Mouse (Mus musculus): ENCODE data around the gene Npff. TPM values are rescaled to one million over a fixed set of nuclear protein-coding genes. Genes with fewer than 3 reads are reported as not detected.
A peak's percentile ranks its signal among the peaks of the same experiment; 100 is the strongest.

The Npff gene
- polyA plus RNA-seq, 1 experiment from 2014 or later: 1.2 TPM

GRCm38 (mm10) chr15:102527936-102528335, 3.2 kb upstream of the Npff start:
- H3K9ac ChIP-seq (ENCODE audit: low read depth, low read length): no peak overlapping the region
- no peak for DNase-seq (ENCODE audit: low spot score)
- H3K9me3 ChIP-seq (ENCODE audit: control insufficient read depth, low read length): no peaks in the 10 kb centered on the region
- WGBS: 73% methylated on average over 3 of the region's 3 CpGs
- no peak overlapping the region for H3K27ac ChIP-seq (ENCODE audit: low read depth, low read length)
- H3K4me2 ChIP-seq: no peak overlapping the region
- no peaks in the 10 kb centered on the region for H3K27me3 ChIP-seq (replicated peaks; ENCODE audit: control insufficient read depth, insufficient read depth, low read length)
- no peak for ATAC-seq (replicated peaks; ENCODE audit: low FRiP score)
- H3K4me3 ChIP-seq (ENCODE audit: low read depth, low read length): no peak overlapping the region
- peaks cover 20% of the 10 kb centered on the region for H3K36me3 ChIP-seq (ENCODE audit: control insufficient read depth, insufficient read depth, low read length)
- no peaks in the 10 kb centered on the region for H3K4me1 ChIP-seq (replicated peaks; ENCODE audit: control insufficient read depth, insufficient read depth, low read length)

GRCm38 (mm10) chr15:102526111-102527002, 1.6 kb upstream of the Npff start:
- ATAC-seq (replicated peaks; ENCODE audit: low FRiP score) (no peak), DNase-seq (ENCODE audit: low spot score) (no peak)
- H3K27ac ChIP-seq (ENCODE audit: low read depth, low read length): no peak overlapping the region
- H3K9me3 ChIP-seq (ENCODE audit: control insufficient read depth, low read length): no peaks in the 10 kb centered on the region
- H3K4me2 ChIP-seq: no peak overlapping the region
- H3K27me3 ChIP-seq (replicated peaks; ENCODE audit: control insufficient read depth, insufficient read depth, low read length): no peaks in the 10 kb centered on the region
- H3K36me3 ChIP-seq (ENCODE audit: control insufficient read depth, insufficient read depth, low read length): peaks cover 17% of the 10 kb centered on the region
- no peak overlapping the region for H3K9ac ChIP-seq (ENCODE audit: low read depth, low read length)
- H3K4me1 ChIP-seq (replicated peaks; ENCODE audit: control insufficient read depth, insufficient read depth, low read length): peaks cover 3% of the 10 kb centered on the region; the same call in 1 of the 2 replicates
- 90% methylated on average over 6 of the region's 6 CpGs for WGBS
- H3K4me3 ChIP-seq (ENCODE audit: low read depth, low read length): no peak overlapping the region

- Histone ChIP-seq H3K4me3 (ENCODE audit: low read depth, low read length) (no peak overlapping the region), H3K36me3 (ENCODE audit: control insufficient read depth, insufficient read depth, low read length) (peaks cover 14% of the 10 kb centered on the region; the same call in 1 of the 2 replicates), H3K27ac (ENCODE audit: low read depth, low read length) (no peak overlapping the region), H3K4me1 (replicated peaks; ENCODE audit: control insufficient read depth, insufficient read depth, low read length) (peaks cover 18% of the 10 kb centered on the region), H3K4me2 (no peak overlapping the region), H3K9me3 (ENCODE audit: control insufficient read depth, low read length) (no peaks in the 10 kb centered on the region), H3K9ac (ENCODE audit: low read depth, low read length) (no peak overlapping the region), H3K27me3 (replicated peaks; ENCODE audit: control insufficient read depth, insufficient read depth, low read length) (no peaks in the 10 kb centered on the region)
- DNase-seq (ENCODE audit: low spot score) (no peak), ATAC-seq (replicated peaks; ENCODE audit: low FRiP score) (no peak)
- 80% methylated on average over 4 of the region's 4 CpGs for WGBS
These were observed 3.3 kb downstream of the Npff start for GRCm38 (mm10) chr15:102521480-102521879.

- DNase-seq (ENCODE audit: low spot score) (no peak), ATAC-seq (replicated peaks; ENCODE audit: low FRiP score) (no peak)
- Histone ChIP-seq H3K36me3 (ENCODE audit: control insufficient read depth, insufficient read depth, low read length) (peaks cover 14% of the 10 kb centered on the region; the same call in 1 of the 2 replicates), H3K4me3 (ENCODE audit: low read depth, low read length) (peak overlapping the region; percentile 77; the same call in 1 of the 2 replicates), H3K4me1 (replicated peaks; ENCODE audit: control insufficient read depth, insufficient read depth, low read length) (peaks cover 28% of the 10 kb centered on the region), H3K9ac (ENCODE audit: low read depth, low read length) (peak overlapping the region; percentile 50), H3K9me3 (ENCODE audit: control insufficient read depth, low read length) (no peaks in the 10 kb centered on the region), H3K4me2 (peak overlapping the region; percentile 96), H3K27me3 (replicated peaks; ENCODE audit: control insufficient read depth, insufficient read depth, low read length) (no peaks in the 10 kb centered on the region), H3K27ac (ENCODE audit: low read depth, low read length) (no peak overlapping the region)
- WGBS: 42% methylated on average over 4 of the region's 4 CpGs
These were observed 4.3 kb downstream of the Npff start for GRCm38 (mm10) chr15:102520416-102520815.

- DNase-seq (ENCODE audit: low spot score) (no peak), ATAC-seq (replicated peaks; ENCODE audit: low FRiP score) (no peak)
- Histone ChIP-seq H3K4me3 (ENCODE audit: low read depth, low read length) (peak overlapping the region; percentile 77), H3K27ac (ENCODE audit: low read depth, low read length) (0 out of 2 replicates have a peak overlapping the region, but pooled peaks have one; percentile 98), H3K9ac (ENCODE audit: low read depth, low read length) (peak overlapping the region; percentile 94), H3K27me3 (replicated peaks; ENCODE audit: control insufficient read depth, insufficient read depth, low read length) (no peaks in the 10 kb centered on the region), H3K9me3 (ENCODE audit: control insufficient read depth, low read length) (no peaks in the 10 kb centered on the region), H3K4me2 (peak overlapping the region; percentile 96), H3K36me3 (ENCODE audit: control insufficient read depth, insufficient read depth, low read length) (peaks cover 14% of the 10 kb centered on the region; the same call in 1 of the 2 replicates), H3K4me1 (replicated peaks; ENCODE audit: control insufficient read depth, insufficient read depth, low read length) (peaks cover 28% of the 10 kb centered on the region)
- WGBS: 44% methylated on average over 17 of the region's 17 CpGs
These were observed 5.3 kb downstream of the Npff start for GRCm38 (mm10) chr15:102519211-102520141.

- Histone ChIP-seq H3K4me2 (peak overlapping the region; percentile 96), H3K9ac (ENCODE audit: low read depth, low read length) (peak overlapping the region; percentile 94), H3K36me3 (ENCODE audit: control insufficient read depth, insufficient read depth, low read length) (peaks cover 10% of the 10 kb centered on the region; the same call in 1 of the 2 replicates), H3K27me3 (replicated peaks; ENCODE audit: control insufficient read depth, insufficient read depth, low read length) (no peaks in the 10 kb centered on the region), H3K4me3 (ENCODE audit: low read depth, low read length) (peak overlapping the region; percentile 77), H3K27ac (ENCODE audit: low read depth, low read length) (peak overlapping the region; percentile 98), H3K9me3 (ENCODE audit: control insufficient read depth, low read length) (no peaks in the 10 kb centered on the region), H3K4me1 (replicated peaks; ENCODE audit: control insufficient read depth, insufficient read depth, low read length) (peaks cover 28% of the 10 kb centered on the region)
- DNase-seq (ENCODE audit: low spot score): no peak
- WGBS: 10% methylated on average over 9 of the region's 9 CpGs
- ATAC-seq (replicated peaks; ENCODE audit: low FRiP score): no peak
These were observed 5.9 kb downstream of the Npff start for GRCm38 (mm10) chr15:102518859-102519201.

- peak within 1 kb of the TSS; percentile 94 for H3K9ac ChIP-seq (ENCODE audit: low read depth, low read length)
- H3K4me1 ChIP-seq (replicated peaks; ENCODE audit: control insufficient read depth, insufficient read depth, low read length): peaks cover 28% of the 10 kb centered on the region
- peak within 1 kb of the TSS; percentile 96 for H3K4me2 ChIP-seq
- H3K36me3 ChIP-seq (ENCODE audit: control insufficient read depth, insufficient read depth, low read length): peaks cover 7% of the 10 kb centered on the region; the same call in 1 of the 2 replicates
- H3K27ac ChIP-seq (ENCODE audit: low read depth, low read length): peak within 1 kb of the TSS; percentile 98
- DNase-seq (ENCODE audit: low spot score) (peak; percentile 99), ATAC-seq (replicated peaks; ENCODE audit: low FRiP score) (peak; percentile 92)
- WGBS: under 1% methylated on average over 60 of the region's 60 CpGs
- H3K4me3 ChIP-seq (ENCODE audit: low read depth, low read length): peak within 1 kb of the TSS; percentile 77
- no peaks in the 10 kb centered on the region for H3K9me3 ChIP-seq (ENCODE audit: control insufficient read depth, low read length)
- no peaks in the 10 kb centered on the region for H3K27me3 ChIP-seq (replicated peaks; ENCODE audit: control insufficient read depth, insufficient read depth, low read length)
These were observed 6.5 kb downstream of the Npff start, which contains the start of gene Tarbp2 for GRCm38 (mm10) chr15:102517976-102518858. Gene Tarbp2 (plus strand): TSS chr15:102518192.

Measured in liver, embryonic 11.5 days (tissue).